ENCODE assay signal across 26 mouse cellular contexts in genomic region chr4:148233061-148233460, GRCm38 (mm10). TPM values are rescaled to one million over a fixed set of nuclear protein-coding genes. Genes with fewer than 3 reads are reported as not detected.
A peak's percentile ranks its signal among the peaks of the same experiment; 100 is the strongest.
DNase-seq lines count a peak whose midpoint lies in the region; ATAC-seq and TF ChIP-seq lines count a peak whose summit lies in the region.
"Had no signal": no experiment of that assay in that cellular context is flagged by ENCODE, and none has a peak within 500 bp of the region (broad histone marks: within the 10 kb centered on the region; RNA-seq: fewer than 3 reads in every experiment).

No protein-coding gene starts in this region.

- no peak overlapping the region for H3K4me3 ChIP-seq in cerebellum, adult 2 months (replicated peaks; ENCODE audit: insufficient read depth, low read depth, low read length)
- no peak overlapping the region for H3K4me3 ChIP-seq in hindbrain, embryonic 14.5 days (replicated peaks; ENCODE audit: low read length)
- no peak overlapping the region for H3K4me3 ChIP-seq in hindbrain, postnatal 0 days (ENCODE audit: low read length)
- H3K4me3 ChIP-seq: embryonic facial prominence, embryonic 10.5 days; embryonic facial prominence, embryonic 13.5 days; erythroblast, embryonic 14.5 days; forebrain, embryonic 12.5 days; forebrain, embryonic 15.5 days; heart, embryonic 12.5 days; heart, embryonic 15.5 days; hindbrain, embryonic 10.5 days had no signal

- no peaks in the 10 kb centered on the region; the same call in 1 of the 2 replicates for H3K27me3 ChIP-seq in cerebellum, adult 2 months (ENCODE audit: control insufficient read depth, insufficient read depth, low read length)
- H3K27me3 ChIP-seq in hindbrain, embryonic 14.5 days (ENCODE audit: control insufficient read depth, insufficient read depth, low read length): 0 out of 2 replicates have a peak, but pooled peaks cover 4% of the 10 kb centered on the region
- no peaks in the 10 kb centered on the region for H3K27me3 ChIP-seq in hindbrain, postnatal 0 days (ENCODE audit: insufficient read depth, low read length)

- no peak for TF ChIP-seq POLR2A in cerebellum, adult 2 months (IDR thresholded peaks at IDR 0.05; ENCODE audit: borderline replicate concordance, insufficient read depth, low read length)

- no peak overlapping the region for H3K9ac ChIP-seq in hindbrain, embryonic 14.5 days
- H3K9ac ChIP-seq in hindbrain, postnatal 0 days (replicated peaks; ENCODE audit: low read length): no peak overlapping the region
- H3K9ac ChIP-seq: embryonic facial prominence, embryonic 13.5 days; forebrain, embryonic 12.5 days; forebrain, embryonic 15.5 days; heart, embryonic 12.5 days; heart, embryonic 15.5 days had no signal

- 22% methylated on average over 9 of the region's 9 CpGs for WGBS in cerebellum, adult 2 months
- WGBS in hindbrain, embryonic 14.5 days: 77% methylated on average over 9 of the region's 9 CpGs
- WGBS in hindbrain, postnatal 0 days: 54% methylated on average over 9 of the region's 9 CpGs

- H3K27ac ChIP-seq in cerebellum, adult 2 months (ENCODE audit: insufficient read depth, low read length): no peak overlapping the region
- peak overlapping the region; percentile 24; the same call in 1 of the 2 replicates for H3K27ac ChIP-seq in hindbrain, embryonic 14.5 days
- no peak overlapping the region for H3K27ac ChIP-seq in hindbrain, postnatal 0 days
- H3K27ac ChIP-seq: embryonic facial prominence, embryonic 10.5 days; embryonic facial prominence, embryonic 13.5 days; forebrain, embryonic 15.5 days; heart, embryonic 15.5 days; hindbrain, embryonic 10.5 days had no signal

- no peaks in the 10 kb centered on the region for H3K36me3 ChIP-seq in hindbrain, embryonic 14.5 days (replicated peaks; ENCODE audit: control insufficient read depth, insufficient read depth)
- no peaks in the 10 kb centered on the region for H3K36me3 ChIP-seq in hindbrain, postnatal 0 days (ENCODE audit: insufficient read depth, low read length)
- H3K36me3 ChIP-seq: embryonic facial prominence, embryonic 10.5 days; embryonic facial prominence, embryonic 13.5 days; forebrain, embryonic 12.5 days; forebrain, embryonic 15.5 days; heart, embryonic 12.5 days; heart, embryonic 15.5 days; hindbrain, embryonic 10.5 days had no signal

- H3K4me1 ChIP-seq in cerebellum, adult 2 months (ENCODE audit: control insufficient read depth, insufficient read depth, low read length): peaks cover 15% of the 10 kb centered on the region; the same call in 1 of the 2 replicates
- H3K4me1 ChIP-seq in hindbrain, embryonic 14.5 days (replicated peaks; ENCODE audit: control insufficient read depth, insufficient read depth, low read length): peaks cover 18% of the 10 kb centered on the region
- H3K4me1 ChIP-seq in hindbrain, postnatal 0 days (ENCODE audit: insufficient read depth, low read length): no peaks in the 10 kb centered on the region
- H3K4me1 ChIP-seq: embryonic facial prominence, embryonic 13.5 days; heart, embryonic 12.5 days; heart, embryonic 15.5 days had no signal

- peak; percentile 27 to 51 for DNase-seq in cerebellum, adult 2 months
- no peak for DNase-seq in cerebellum, postnatal 4 days (ENCODE audit: low spot score in 2 of 2)
- DNase-seq in cerebellum, postnatal 14 days: peak; percentile 46 to 56
- DNase-seq in cerebellum, adult 18-20 months: no peak
- DNase-seq in hindbrain, embryonic 14.5 days (ENCODE audit: low spot score): no peak
- DNase-seq in hindbrain, postnatal 0 days (ENCODE audit: low spot score): no peak
- DNase-seq: adrenal gland, adult 8-10 months; adrenal gland, postnatal 25 days; embryo, embryonic 11 days; gastrocnemius, postnatal 25 days; heart, adult 18-20 months; heart, postnatal 10 days; heart, postnatal 36 days; kidney, adult 18-20 months; kidney, adult 9 months had no signal

- no peak overlapping the region for H3K4me2 ChIP-seq in hindbrain, embryonic 14.5 days (replicated peaks)
- no peak overlapping the region for H3K4me2 ChIP-seq in hindbrain, postnatal 0 days (ENCODE audit: low read depth, low read length)
- H3K4me2 ChIP-seq: embryonic facial prominence, embryonic 13.5 days; forebrain, embryonic 12.5 days; forebrain, embryonic 15.5 days; heart, embryonic 12.5 days; heart, embryonic 15.5 days had no signal

- no peak for ATAC-seq in hindbrain, embryonic 14.5 days (ENCODE audit: low FRiP score)
- no peak for ATAC-seq in hindbrain, postnatal 0 days
- ATAC-seq: activated CD4-positive, CD25-positive, alpha-beta regulatory T cell, adult 4 months; inflammation-experienced regulatory T-cells, adult 6 months; intestine, embryonic 16.5 days had no signal

- no peaks in the 10 kb centered on the region for H3K9me3 ChIP-seq in hindbrain, embryonic 14.5 days (ENCODE audit: control insufficient read depth, low read length)
- no peaks in the 10 kb centered on the region for H3K9me3 ChIP-seq in hindbrain, postnatal 0 days (ENCODE audit: low read length)
- H3K9me3 ChIP-seq: embryonic facial prominence, embryonic 10.5 days; embryonic facial prominence, embryonic 13.5 days; forebrain, embryonic 12.5 days; forebrain, embryonic 15.5 days; heart, embryonic 12.5 days; heart, embryonic 15.5 days; hindbrain, embryonic 10.5 days had no signal

- no peak for TF ChIP-seq CTCF in cerebellum, adult 2 months (IDR thresholded peaks at IDR 0.05; ENCODE audit: borderline replicate concordance, insufficient read depth, low read depth, low read length)
- TF ChIP-seq CTCF in hindbrain, postnatal 0 days (IDR thresholded peaks at IDR 0.05; ENCODE audit: low read depth): no peak

RNA-seq across cellular contexts. Expression of gene Disp3, which starts 54.7 kb away (rescaled TPM):
- polyA plus RNA-seq in cerebellum, adult 2 months (2012; rRNA removed): 13.6 and 15.3 TPM in 2 replicates
- 16.6 and 16.9 TPM in 2 replicates for polyA plus RNA-seq in hindbrain, embryonic 14.5 days (2014; fragmentation: Nextera tagmentation; extraction: Ambion mirVana)
- 31.6 and 53.0 TPM in 2 replicates for total RNA-seq in hindbrain, postnatal 0 days (2014; rRNA removed)
- polyA plus RNA-seq in hindbrain, postnatal 0 days (2015; fragmentation: Nextera tagmentation; extraction: Ambion mirVana): 7.7 and 8.4 TPM in 2 replicates
- total RNA-seq: heart, adult 18-20 months; heart, postnatal 36 days had no signal
- polyA plus RNA-seq: activated CD4-positive, CD25-positive, alpha-beta regulatory T cell, adult 4 months; erythroblast, embryonic 14.5 days; heart, embryonic 15.5 days; inflammation-experienced regulatory T-cells, adult 6 months had no signal

Comparison
In these comparisons a context has a peak if more than half of its experiments do, and no peak if none do; other contexts are left out.
1. DNase-seq: peak in cerebellum, adult 2 months (2 of 2) and cerebellum, postnatal 14 days (2 of 2); none in cerebellum, postnatal 4 days (0 of 2), cerebellum, adult 18-20 months (0 of 2), hindbrain, embryonic 14.5 days (single experiment) and hindbrain, postnatal 0 days (single experiment).